Mouse (Mus musculus): ENCODE measurements around the gene Sema3f.

Gene Sema3f

GRCm38 (mm10) chr9:107692785-107693184 lies 17.5 kb downstream of the Sema3f start:
- no peak for DNase-seq (ENCODE audit: low spot score in 2 of 2)

GRCm38 (mm10) chr9:107690391-107690790 lies 19.9 kb downstream of the Sema3f start:
- no peak for DNase-seq (ENCODE audit: low spot score in 2 of 2)

- DNase-seq (ENCODE audit: low spot score in 2 of 2) = no peak
These were observed 21.3 kb downstream of the Sema3f start for GRCm38 (mm10) chr9:107688939-107689338.

- DNase-seq (ENCODE audit: low spot score in 2 of 2) = no peak
These were observed 21.9 kb downstream of the Sema3f start for GRCm38 (mm10) chr9:107688415-107688814.

- peak in 1 of 2 experiments; percentile 65 for DNase-seq (ENCODE audit: low spot score in 2 of 2)
These were observed 24.9 kb downstream of the Sema3f start for GRCm38 (mm10) chr9:107685231-107685981.

GRCm38 (mm10) chr9:107682405-107682804 lies 27.9 kb downstream of the Sema3f start:
- no peak for DNase-seq (ENCODE audit: low spot score in 2 of 2)

GRCm38 (mm10) chr9:107679501-107679900 lies 30.8 kb downstream of the Sema3f start, which contains the start of gene Gnat1:
Gene Gnat1 (minus strand): TSS chr9:107679712.
- no peak for DNase-seq (ENCODE audit: low spot score in 2 of 2)

- DNase-seq (ENCODE audit: low spot score in 2 of 2) = no peak
These were observed 31.4 kb downstream of the Sema3f start for GRCm38 (mm10) chr9:107678861-107679260.

- peak; percentile 70 to 85 for DNase-seq (ENCODE audit: low spot score in 2 of 2)
These were observed 32.3 kb downstream of the Sema3f start for GRCm38 (mm10) chr9:107677819-107678526.

GRCm38 (mm10) chr9:107677091-107677784 lies 33.0 kb downstream of the Sema3f start:
- peak; percentile 37 to 66 for DNase-seq (ENCODE audit: low spot score in 2 of 2)

- no peak for DNase-seq (ENCODE audit: low spot score in 2 of 2)
These were observed 34.0 kb downstream of the Sema3f start for GRCm38 (mm10) chr9:107676302-107676701.

- peak; percentile 30 to 56 for DNase-seq (ENCODE audit: low spot score in 2 of 2)
These were observed 34.5 kb downstream of the Sema3f start for GRCm38 (mm10) chr9:107675671-107676301.

- no peak for DNase-seq (ENCODE audit: low spot score in 2 of 2)
These were observed 35.5 kb downstream of the Sema3f start for GRCm38 (mm10) chr9:107674609-107675429.

GRCm38 (mm10) chr9:107670259-107670658 lies 40.0 kb downstream of the Sema3f start:
- DNase-seq (ENCODE audit: low spot score in 2 of 2) = no peak

GRCm38 (mm10) chr9:107669480-107669945 lies 40.8 kb downstream of the Sema3f start, which contains the start of gene Slc38a3:
Gene Slc38a3 (minus strand): TSS chr9:107669530.
- no peak for DNase-seq (ENCODE audit: low spot score in 2 of 2)

- no peak for DNase-seq (ENCODE audit: low spot score in 2 of 2)
These were observed 41.4 kb downstream of the Sema3f start for GRCm38 (mm10) chr9:107668916-107669315.

- DNase-seq (ENCODE audit: low spot score in 2 of 2) = no peak
These were observed 42.3 kb downstream of the Sema3f start for GRCm38 (mm10) chr9:107668011-107668410.

GRCm38 (mm10) chr9:107667219-107667618 lies 43.1 kb downstream of the Sema3f start:
- no peak for DNase-seq (ENCODE audit: low spot score in 2 of 2)

GRCm38 (mm10) chr9:107666751-107667205 lies 43.5 kb downstream of the Sema3f start:
- DNase-seq (ENCODE audit: low spot score in 2 of 2) = no peak

- DNase-seq (ENCODE audit: low spot score in 2 of 2) = no peak
These were observed 45.0 kb downstream of the Sema3f start for GRCm38 (mm10) chr9:107665308-107665707.

- no peak for DNase-seq (ENCODE audit: low spot score in 2 of 2)
These were observed 46.8 kb downstream of the Sema3f start for GRCm38 (mm10) chr9:107663525-107663924.

Measured in spleen, postnatal 10 days (tissue).